Mouse (Mus musculus) hindbrain, embryonic 14.5 days (tissue): ENCODE data around the gene Babam2. TPM values are rescaled to one million over a fixed set of nuclear protein-coding genes. Genes with fewer than 3 reads are reported as not detected.

Experiments used
- ATAC-seq: fragments of 200-750 bp; cut with Nextera tagmentation; 2 replicates; pipeline ENCODE4 v1.8.0; 2017; ENCODE audit warnings: moderate number of reproducible peaks, mild to moderate bottlenecking, moderate TSS enrichment, moderate library complexity; ENCODE audit not compliant: low FRiP score
- DNase-seq: peaks from one replicate; pipeline ENCODE4 v3.0.0-alpha.2; 2015; ENCODE audit warnings: low spot score
- H3K27ac ChIP-seq: fragments of 300-500 bp; sonication (generic); 2 replicates; pipeline ENCODE4 v1.5.1; 2014; ENCODE audit warnings: mild to moderate bottlenecking, moderate library complexity
- H3K27me3 ChIP-seq: fragments of 300-500 bp; sonication (generic); 2 replicates; pipeline ENCODE4 v1.6.1; 2014; ENCODE audit warnings: mild to moderate bottlenecking, low read length, mixed read lengths; ENCODE audit not compliant: control insufficient read depth, insufficient read depth
- H3K36me3 ChIP-seq: fragments of 300-500 bp; sonication (generic); replicated peaks from 2 replicates; pipeline ENCODE4 v1.6.1; 2014; ENCODE audit not compliant: control insufficient read depth, insufficient read depth
- H3K4me1 ChIP-seq: fragments of 300-500 bp; sonication (generic); replicated peaks from 2 replicates; pipeline ENCODE4 v1.6.1; 2014; ENCODE audit warnings: antibody characterized with exemption, low read length, mixed read lengths; ENCODE audit not compliant: control insufficient read depth, insufficient read depth
- H3K4me2 ChIP-seq: fragments of 300-500 bp; sonication (generic); replicated peaks from 2 replicates; pipeline ENCODE4 v1.6.1; 2014; ENCODE audit warnings: mild to moderate bottlenecking, moderate library complexity
- H3K4me3 ChIP-seq: fragments of 300-500 bp; sonication (generic); replicated peaks from 2 replicates; pipeline ENCODE4 v1.5.1; 2014; ENCODE audit warnings: mild to moderate bottlenecking, low read length
- H3K9ac ChIP-seq: fragments of 300-500 bp; sonication (generic); 2 replicates; pipeline ENCODE4 v1.6.1; 2014
- H3K9me3 ChIP-seq: fragments of 300-500 bp; sonication (generic); 2 replicates; pipeline ENCODE4 v1.6.1; 2016; ENCODE audit warnings: low read length; ENCODE audit not compliant: control insufficient read depth
- WGBS: fragments of 180-500 bp; shearing (Covaris S2); extraction: QIAGEN DNeasy Blood & Tissue Kit; methylation state at CpG from one replicate; pipeline ENCODE4 v1.1.7; 2014; 5-methylcytosine and 5-hydroxymethylcytosine counted together
- polyA plus RNA-seq: library from polyadenylated mRNA; unstranded; fragments of >200 nt; fragmentation: Nextera tagmentation; extraction: Ambion mirVana; gene quantifications from 2 replicates; pipeline ENCODE4 v1.2.1, GENCODE M21; 2014

Babam2 gene
- polyA plus RNA-seq, 1 experiment from 2014 or later: 39.8 TPM

DNA sequence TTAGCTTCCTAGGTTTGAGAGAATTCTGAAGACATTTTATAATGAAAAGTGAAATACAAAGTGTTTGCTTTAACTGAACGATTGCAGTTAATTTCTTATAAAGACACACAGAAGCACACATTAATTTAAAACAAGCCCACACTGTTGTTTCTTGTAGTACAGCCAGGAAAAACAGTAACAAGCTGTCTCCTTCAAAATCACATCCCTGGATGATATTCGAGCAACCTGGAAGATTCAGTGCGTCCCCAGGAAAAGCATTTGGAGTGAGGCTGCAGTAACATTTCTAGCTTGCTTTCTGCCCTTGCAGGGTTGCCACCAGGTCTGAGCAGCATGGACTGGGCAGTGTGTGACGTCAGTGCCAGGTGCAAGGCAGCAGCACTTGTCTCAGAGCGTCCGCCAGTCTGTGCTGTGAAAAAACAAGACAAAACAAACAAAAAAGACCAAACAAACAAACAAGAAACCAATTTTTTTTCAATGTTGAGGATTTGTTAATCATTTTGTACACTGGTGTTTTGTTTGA is 115.7 kb downstream of the Babam2 start:
- ATAC-seq: no peak
- no peak overlapping the region for H3K9ac ChIP-seq
- no peaks in the 10 kb centered on the region for H3K4me1 ChIP-seq
- no peak overlapping the region for H3K4me2 ChIP-seq
- H3K27me3 ChIP-seq: no peaks in the 10 kb centered on the region
- H3K27ac ChIP-seq: no peak overlapping the region
- no peak for DNase-seq
- no peaks in the 10 kb centered on the region for H3K36me3 ChIP-seq
- no peaks in the 10 kb centered on the region for H3K9me3 ChIP-seq
- WGBS: 86% methylated on average over 6 of the region's 6 CpGs
- H3K4me3 ChIP-seq: no peak overlapping the region

DNA sequence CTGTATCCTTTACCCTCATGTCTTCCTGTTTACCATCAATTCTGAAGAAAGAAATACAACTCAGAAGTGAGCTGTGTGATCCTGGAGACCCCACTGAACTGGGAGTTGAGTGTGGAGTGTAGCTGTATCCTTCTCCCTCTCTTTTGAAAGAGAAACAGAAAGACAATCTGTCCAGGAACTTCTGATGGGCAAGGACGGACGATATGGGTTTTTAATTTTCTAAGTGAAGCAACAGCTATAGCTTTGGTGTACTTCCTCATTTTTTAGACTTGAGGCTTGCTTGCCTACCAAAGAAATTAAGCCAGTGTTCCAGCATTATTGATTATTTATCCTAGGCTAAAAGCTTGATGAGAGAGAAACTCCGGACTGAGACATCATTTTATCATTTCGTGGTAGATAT is 116.6 kb downstream of the Babam2 start:
- Histone ChIP-seq H3K9ac (no peak overlapping the region), H3K4me3 (no peak overlapping the region), H3K36me3 (no peaks in the 10 kb centered on the region), H3K9me3 (no peaks in the 10 kb centered on the region), H3K4me1 (no peaks in the 10 kb centered on the region), H3K4me2 (no peak overlapping the region), H3K27me3 (no peaks in the 10 kb centered on the region), H3K27ac (no peak overlapping the region)
- ATAC-seq (no peak), DNase-seq (no peak)
- 89% methylated on average over 4 of the region's 4 CpGs for WGBS

- no peak overlapping the region for H3K4me2 ChIP-seq
- no peaks in the 10 kb centered on the region for H3K36me3 ChIP-seq
- DNase-seq (no peak), ATAC-seq (no peak)
- no peak overlapping the region for H3K4me3 ChIP-seq
- WGBS: 83% methylated on average over 7 of the region's 7 CpGs
- H3K27me3 ChIP-seq: no peaks in the 10 kb centered on the region
- no peak overlapping the region for H3K27ac ChIP-seq
- no peaks in the 10 kb centered on the region for H3K9me3 ChIP-seq
- no peak overlapping the region for H3K9ac ChIP-seq
- no peaks in the 10 kb centered on the region for H3K4me1 ChIP-seq
These were observed 117.6 kb downstream of the Babam2 start for GRCm38 (mm10) chr5:31815129-31815528.

DNA sequence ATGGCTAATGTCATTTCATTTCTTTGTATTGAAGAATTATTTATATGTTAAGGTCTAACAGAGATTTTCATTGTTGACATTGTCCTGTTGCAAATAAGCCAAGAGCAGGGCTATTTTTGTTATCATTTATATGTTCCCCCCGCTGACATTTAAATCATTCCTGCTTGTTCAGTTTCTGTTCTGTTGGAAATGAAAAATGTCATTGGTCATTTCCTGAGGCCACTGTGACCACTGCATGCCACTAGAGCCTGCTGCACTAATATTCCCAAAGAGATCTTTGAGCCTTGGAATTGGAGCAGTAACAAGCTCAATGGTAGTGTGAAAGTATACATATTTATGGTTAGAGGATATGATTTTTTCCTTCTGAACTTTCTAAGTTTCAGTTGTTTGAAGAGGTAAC is 118.6 kb downstream of the Babam2 start:
- Histone ChIP-seq H3K27me3 (no peaks in the 10 kb centered on the region), H3K27ac (no peak overlapping the region), H3K9me3 (no peaks in the 10 kb centered on the region), H3K9ac (no peak overlapping the region), H3K4me3 (no peak overlapping the region), H3K36me3 (no peaks in the 10 kb centered on the region), H3K4me1 (no peaks in the 10 kb centered on the region), H3K4me2 (no peak overlapping the region)
- ATAC-seq (no peak), DNase-seq (no peak)
- WGBS: 89% methylated on average over 1 of the region's 1 CpGs

- WGBS: 88% methylated on average over 3 of the region's 3 CpGs
These were observed 123.3 kb downstream of the Babam2 start for GRCm38 (mm10) chr5:31820801-31821200.

GRCm38 (mm10) chr5:31821204-31821603 is 123.7 kb downstream of the Babam2 start:
- Histone ChIP-seq H3K9ac (no peak overlapping the region), H3K27ac (no peak overlapping the region), H3K36me3 (no peaks in the 10 kb centered on the region), H3K27me3 (no peaks in the 10 kb centered on the region), H3K4me1 (no peaks in the 10 kb centered on the region), H3K4me2 (no peak overlapping the region), H3K4me3 (no peak overlapping the region), H3K9me3 (no peaks in the 10 kb centered on the region)
- WGBS: 86% methylated on average over 1 of the region's 1 CpGs
- DNase-seq: no peak
- no peak for ATAC-seq

More at GRCm38 (mm10) chr5:31820801-31821200, 123.3 kb downstream of the Babam2 start:
- no peak overlapping the region for H3K4me3 ChIP-seq
- no peak overlapping the region for H3K4me2 ChIP-seq
- no peak overlapping the region for H3K9ac ChIP-seq
- H3K27ac ChIP-seq: no peak overlapping the region
- H3K9me3 ChIP-seq: no peaks in the 10 kb centered on the region
- H3K36me3 ChIP-seq: no peaks in the 10 kb centered on the region
- no peaks in the 10 kb centered on the region for H3K27me3 ChIP-seq
- ATAC-seq (no peak), DNase-seq (no peak)
- no peaks in the 10 kb centered on the region for H3K4me1 ChIP-seq

- H3K4me2 ChIP-seq: no peak overlapping the region
- H3K27ac ChIP-seq: no peak overlapping the region
- H3K9ac ChIP-seq: no peak overlapping the region
- ATAC-seq (no peak), DNase-seq (no peak)
- H3K27me3 ChIP-seq: no peaks in the 10 kb centered on the region
- H3K4me3 ChIP-seq: no peak overlapping the region
- no peaks in the 10 kb centered on the region for H3K36me3 ChIP-seq
- 83% methylated on average over 3 of the region's 3 CpGs for WGBS
- H3K4me1 ChIP-seq: no peaks in the 10 kb centered on the region
- no peaks in the 10 kb centered on the region for H3K9me3 ChIP-seq
These were observed 126.2 kb downstream of the Babam2 start for GRCm38 (mm10) chr5:31823673-31824072.

DNA sequence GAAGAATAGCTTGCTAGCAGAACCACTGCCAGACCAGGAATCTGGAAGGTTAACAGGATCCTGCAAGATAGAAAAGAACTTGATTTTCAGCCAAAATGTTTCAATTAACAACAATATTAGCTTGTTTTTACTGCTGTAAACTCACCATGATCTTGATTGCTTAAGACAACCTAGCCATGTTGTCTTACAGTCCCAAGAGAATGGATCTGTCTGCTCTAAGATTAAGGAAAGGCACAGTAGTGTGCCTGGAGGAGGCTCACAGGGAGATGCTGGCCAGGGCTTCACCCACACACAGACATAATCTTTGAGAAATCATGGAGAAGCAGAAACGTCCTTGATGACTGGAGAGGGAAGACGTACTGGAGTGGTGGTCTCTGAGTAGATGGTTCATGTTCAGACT is 126.6 kb downstream of the Babam2 start:
- H3K9ac ChIP-seq: no peak overlapping the region
- H3K4me1 ChIP-seq: no peaks in the 10 kb centered on the region
- DNase-seq: no peak
- H3K4me3 ChIP-seq: no peak overlapping the region
- no peaks in the 10 kb centered on the region for H3K36me3 ChIP-seq
- H3K27ac ChIP-seq: no peak overlapping the region
- H3K9me3 ChIP-seq: no peaks in the 10 kb centered on the region
- no peaks in the 10 kb centered on the region for H3K27me3 ChIP-seq
- 94% methylated on average over 2 of the region's 2 CpGs for WGBS
- H3K4me2 ChIP-seq: no peak overlapping the region
- ATAC-seq: no peak

- Histone ChIP-seq H3K27ac (no peak overlapping the region), H3K4me3 (no peak overlapping the region), H3K4me1 (no peaks in the 10 kb centered on the region), H3K36me3 (no peaks in the 10 kb centered on the region), H3K27me3 (no peaks in the 10 kb centered on the region), H3K9ac (no peak overlapping the region), H3K9me3 (no peaks in the 10 kb centered on the region), H3K4me2 (no peak overlapping the region)
- 90% methylated on average over 5 of the region's 5 CpGs for WGBS
- ATAC-seq (no peak), DNase-seq (no peak)
These were observed 129.8 kb downstream of the Babam2 start for GRCm38 (mm10) chr5:31827304-31827703.

DNA sequence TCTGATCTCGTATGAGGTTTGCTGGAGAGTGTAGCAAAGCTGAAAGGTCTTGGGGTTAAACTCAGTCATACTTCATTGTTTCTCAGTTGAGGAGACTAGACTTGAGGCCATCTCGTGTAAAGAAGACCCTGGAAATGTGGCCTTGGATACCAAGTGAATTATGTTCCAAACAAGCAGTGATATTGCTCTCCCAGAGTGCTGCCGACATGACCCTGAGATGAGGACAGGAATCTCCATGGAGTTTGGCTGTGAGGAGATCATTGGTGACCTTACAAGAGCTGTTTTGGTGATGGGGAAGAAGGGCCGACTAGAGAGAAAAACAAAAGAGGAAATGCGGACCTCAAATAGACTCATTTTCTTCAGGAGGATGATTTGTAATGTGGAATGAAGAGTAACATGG is 130.4 kb downstream of the Babam2 start:
- ATAC-seq (no peak), DNase-seq (no peak)
- no peaks in the 10 kb centered on the region for H3K9me3 ChIP-seq
- no peaks in the 10 kb centered on the region for H3K4me1 ChIP-seq
- no peaks in the 10 kb centered on the region for H3K27me3 ChIP-seq
- H3K4me2 ChIP-seq: no peak overlapping the region
- H3K36me3 ChIP-seq: no peaks in the 10 kb centered on the region
- H3K4me3 ChIP-seq: no peak overlapping the region
- H3K27ac ChIP-seq: no peak overlapping the region
- H3K9ac ChIP-seq: no peak overlapping the region
- 94% methylated on average over 5 of the region's 5 CpGs for WGBS
